Mouse (Mus musculus) hindbrain, postnatal 0 days (tissue): ENCODE measurements at regions not wholly inside any gene's neighbourhood (a gene's known extent, or its start where the extent isn't known, plus 50 kb on each side); places are given as distances from the start of the nearest gene placed in this dataset.

Source experiments
- ATAC-seq: fragments of 200-750 bp; cut with Nextera tagmentation; 2 replicates; pipeline ENCODE4 v1.8.0; 2017; ENCODE audit warnings: mild to moderate bottlenecking, moderate TSS enrichment, moderate library complexity
- DNase-seq: peaks from one replicate; pipeline ENCODE4 v3.0.0-alpha.2; 2015; ENCODE audit warnings: low spot score
- H3K27ac ChIP-seq: fragments of 300-500 bp; sonication (generic); 2 replicates; pipeline ENCODE4 v1.5.1; 2014; ENCODE audit warnings: mild to moderate bottlenecking
- H3K27me3 ChIP-seq: fragments of 300-500 bp; sonication (generic); 2 replicates; pipeline ENCODE4 v1.6.1; 2014; ENCODE audit warnings: low read length, mixed read lengths; ENCODE audit not compliant: insufficient read depth
- H3K36me3 ChIP-seq: fragments of 300-500 bp; sonication (generic); 2 replicates; pipeline ENCODE4 v1.6.1; 2014; ENCODE audit warnings: low read length, mixed read lengths; ENCODE audit not compliant: insufficient read depth
- H3K4me1 ChIP-seq: fragments of 300-500 bp; sonication (generic); 2 replicates; pipeline ENCODE4 v1.6.1; 2014; ENCODE audit warnings: antibody characterized with exemption, low read length, mixed read lengths; ENCODE audit not compliant: insufficient read depth
- H3K4me2 ChIP-seq: fragments of 300-500 bp; sonication (generic); 2 replicates; pipeline ENCODE4 v1.6.1; 2014; ENCODE audit warnings: low read depth, mild to moderate bottlenecking, low read length, moderate library complexity, mixed read lengths
- H3K4me3 ChIP-seq: fragments of 300-500 bp; sonication (generic); 2 replicates; pipeline ENCODE4 v1.5.1; 2014; ENCODE audit warnings: low read length
- H3K9ac ChIP-seq: fragments of 300-500 bp; sonication (generic); replicated peaks from 2 replicates; pipeline ENCODE4 v1.6.1; 2014; ENCODE audit warnings: mild to moderate bottlenecking, low read length, moderate library complexity, mixed read lengths
- H3K9me3 ChIP-seq: fragments of 300-500 bp; sonication (generic); 2 replicates; pipeline ENCODE4 v1.6.1; 2016; ENCODE audit warnings: low read length, mixed read lengths
- CTCF ChIP-seq: IDR thresholded peaks from 2 replicates; pipeline ENCODE4 v1.5.1; 2016; ENCODE audit warnings: antibody characterized with exemption, control low read depth, low read depth
- WGBS: fragments of 180-500 bp; shearing (Covaris S2); extraction: QIAGEN DNeasy Blood & Tissue Kit; methylation state at CpG from one replicate; pipeline ENCODE4 v1.1.7; 2014; 5-methylcytosine and 5-hydroxymethylcytosine counted together

GRCm38 (mm10) chr12:5771399-5771978 is 396.0 kb upstream of the Klhl29 start:
- no peak overlapping the region for H3K9ac ChIP-seq
- DNase-seq (no peak), ATAC-seq (no peak)
- TF ChIP-seq CTCF = no peak
- H3K4me1 ChIP-seq = no peaks in the 10 kb centered on the region
- H3K27ac ChIP-seq = no peak overlapping the region
- no peaks in the 10 kb centered on the region for H3K27me3 ChIP-seq
- no peaks in the 10 kb centered on the region for H3K9me3 ChIP-seq
- 66% methylated on average over 5 of the region's 5 CpGs for WGBS
- no peak overlapping the region for H3K4me2 ChIP-seq
- no peaks in the 10 kb centered on the region for H3K36me3 ChIP-seq
- H3K4me3 ChIP-seq = no peak overlapping the region

DNA sequence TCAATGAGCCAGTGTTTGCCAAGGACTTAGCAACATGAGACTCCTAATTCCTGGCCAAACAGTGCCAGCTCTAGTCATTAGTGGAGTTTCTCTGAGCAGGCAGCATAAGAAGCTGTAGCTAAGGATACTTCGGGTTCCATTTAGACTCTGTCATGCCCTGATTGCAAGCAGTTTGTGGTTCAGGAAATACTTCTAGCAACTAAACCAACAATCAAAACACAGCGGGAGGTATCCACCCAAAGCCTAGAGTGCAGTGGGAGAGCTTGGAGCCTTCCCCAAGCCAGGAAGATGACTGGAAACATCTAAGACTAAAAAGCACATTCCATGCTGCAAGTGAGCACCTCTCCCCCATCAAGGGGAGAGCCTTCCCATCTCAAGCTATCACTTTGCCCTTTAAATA is 395.0 kb upstream of the Klhl29 start:
- 78% methylated on average over 2 of the region's 2 CpGs for WGBS
- no peaks in the 10 kb centered on the region for H3K9me3 ChIP-seq
- H3K9ac ChIP-seq = no peak overlapping the region
- no peaks in the 10 kb centered on the region for H3K27me3 ChIP-seq
- no peak overlapping the region for H3K27ac ChIP-seq
- DNase-seq (no peak), ATAC-seq (no peak)
- no peak overlapping the region for H3K4me3 ChIP-seq
- H3K4me2 ChIP-seq = no peak overlapping the region
- no peaks in the 10 kb centered on the region for H3K36me3 ChIP-seq
- H3K4me1 ChIP-seq = no peaks in the 10 kb centered on the region
- TF ChIP-seq CTCF = no peak

DNA sequence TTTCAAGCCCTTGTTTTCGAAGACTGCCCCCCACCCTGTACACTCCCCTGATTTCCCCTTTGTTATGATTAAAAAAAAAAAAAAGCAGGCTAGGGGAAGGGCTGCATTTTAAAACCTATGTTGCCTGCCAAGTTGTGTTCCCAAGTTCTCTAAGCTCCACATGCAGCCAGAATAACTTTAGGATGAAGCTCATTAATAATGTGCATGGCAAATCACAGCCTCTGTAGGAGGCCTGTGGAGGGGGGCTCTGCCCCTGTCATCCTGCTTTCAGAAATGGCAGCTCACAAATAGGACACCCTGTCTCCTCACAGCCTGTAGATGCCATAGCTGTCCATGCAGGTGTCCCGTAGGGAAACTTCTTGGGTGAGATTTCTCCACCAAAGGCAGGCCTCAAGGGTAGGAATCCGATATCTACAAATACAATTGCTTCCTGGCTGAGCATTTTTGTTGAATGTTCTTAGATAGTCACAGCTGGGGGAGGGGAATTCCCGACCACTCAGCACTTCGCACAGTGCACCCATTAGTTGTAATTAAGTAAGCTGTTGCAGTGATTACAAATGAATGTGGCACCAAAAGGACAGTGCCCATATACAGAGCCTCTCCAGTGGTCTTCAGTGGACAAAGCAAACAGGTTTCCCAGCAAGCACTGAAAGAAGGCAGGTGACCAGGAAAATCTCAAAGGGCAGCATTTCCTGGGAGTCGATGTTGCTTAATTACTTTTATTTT is 389.1 kb upstream of the Klhl29 start:
- Histone ChIP-seq H3K4me1 (peaks cover 10% of the 10 kb centered on the region; the same call in 1 of the 2 replicates), H3K36me3 (no peaks in the 10 kb centered on the region), H3K4me2 (no peak overlapping the region), H3K27ac (no peak overlapping the region), H3K4me3 (no peak overlapping the region), H3K27me3 (no peaks in the 10 kb centered on the region), H3K9ac (no peak overlapping the region), H3K9me3 (no peaks in the 10 kb centered on the region)
- DNase-seq = peak; percentile 37
- TF ChIP-seq CTCF = no peak
- WGBS = 32% methylated on average over 6 of the region's 6 CpGs
- ATAC-seq = 0 out of 2 replicates have a peak, but pooled peaks have one; percentile 40

GRCm38 (mm10) chr12:5764026-5764425 is 388.5 kb upstream of the Klhl29 start:
- peak; percentile 20 for DNase-seq
- H3K27ac ChIP-seq = 0 out of 2 replicates have a peak overlapping the region, but pooled peaks have one; percentile 7
- ATAC-seq = 0 out of 2 replicates have a peak, but pooled peaks have one; percentile 40
- H3K36me3 ChIP-seq = no peaks in the 10 kb centered on the region
- H3K27me3 ChIP-seq = no peaks in the 10 kb centered on the region
- H3K9me3 ChIP-seq = no peaks in the 10 kb centered on the region
- no peak for TF ChIP-seq CTCF
- H3K4me1 ChIP-seq = peaks cover 10% of the 10 kb centered on the region; the same call in 1 of the 2 replicates
- no peak overlapping the region for H3K9ac ChIP-seq
- H3K4me2 ChIP-seq = no peak overlapping the region
- no peak overlapping the region for H3K4me3 ChIP-seq
- WGBS = 56% methylated on average over 1 of the region's 1 CpGs

- ATAC-seq = no peak
- 66% methylated on average over 6 of the region's 6 CpGs for WGBS
Observed at GRCm38 (mm10) chr12:5762306-5762927, 386.9 kb upstream of the Klhl29 start.

DNA sequence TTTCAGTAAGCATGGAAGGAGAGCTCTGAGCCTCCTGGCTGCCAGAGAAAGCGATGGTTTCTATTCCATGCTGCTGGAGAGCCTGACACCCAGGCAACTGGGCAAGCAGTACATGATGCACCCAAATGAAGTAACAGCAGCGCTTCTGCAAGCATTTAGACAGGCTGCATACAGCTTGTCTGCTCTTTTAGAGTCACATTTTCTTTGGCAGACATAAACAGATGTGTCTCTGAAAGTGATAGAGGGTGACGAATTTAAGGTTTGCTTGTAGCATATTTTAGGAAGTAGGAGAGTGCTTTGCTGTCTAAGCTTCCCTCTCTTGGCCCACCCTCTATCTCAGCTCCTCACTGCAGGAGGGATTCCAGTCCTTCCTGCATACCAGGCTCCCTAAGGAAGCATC is 384.0 kb upstream of the Klhl29 start:
- Histone ChIP-seq H3K27me3 (no peaks in the 10 kb centered on the region), H3K36me3 (no peaks in the 10 kb centered on the region), H3K27ac (no peak overlapping the region), H3K4me2 (no peak overlapping the region), H3K4me3 (no peak overlapping the region), H3K4me1 (peaks cover 7% of the 10 kb centered on the region; the same call in 1 of the 2 replicates), H3K9ac (no peak overlapping the region), H3K9me3 (no peaks in the 10 kb centered on the region)
- no peak for TF ChIP-seq CTCF
- DNase-seq = no peak
- no peak for ATAC-seq
- WGBS = 72% methylated on average over 3 of the region's 3 CpGs

More at GRCm38 (mm10) chr12:5762306-5762927, 386.9 kb upstream of the Klhl29 start:
- DNase-seq = no peak
- Histone ChIP-seq H3K9ac (no peak overlapping the region), H3K4me2 (no peak overlapping the region), H3K27ac (no peak overlapping the region), H3K4me1 (peaks cover 10% of the 10 kb centered on the region; the same call in 1 of the 2 replicates), H3K4me3 (no peak overlapping the region), H3K36me3 (no peaks in the 10 kb centered on the region), H3K27me3 (no peaks in the 10 kb centered on the region), H3K9me3 (no peaks in the 10 kb centered on the region)
- no peak for TF ChIP-seq CTCF
